Mouse (Mus musculus): ENCODE data around the gene S1pr1.

DNA sequence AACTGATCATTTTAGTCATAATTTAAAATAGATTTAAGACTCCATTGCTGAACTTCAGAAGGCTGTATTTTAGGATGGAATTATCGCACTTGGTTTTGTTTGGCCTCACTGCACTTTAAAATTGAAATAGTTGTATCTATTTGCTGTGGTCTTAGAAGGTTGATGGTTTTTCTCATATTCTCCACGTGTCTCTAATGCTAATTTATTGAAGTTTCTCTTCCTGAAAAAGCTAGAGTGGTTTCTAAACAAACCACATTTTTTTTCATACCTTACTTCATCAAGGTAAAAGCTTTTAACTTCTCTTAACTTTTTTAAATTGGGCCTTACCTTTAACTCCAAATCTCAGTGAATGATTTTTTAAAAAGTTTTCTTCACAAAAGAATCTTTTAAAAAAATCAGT lies 4.8 kb downstream of the S1pr1 start:
- TF ChIP-seq POLR2A (IDR thresholded peaks at IDR 0.05; ENCODE audit: insufficient read length, low read depth) (no peak), TCF12 (IDR thresholded peaks at IDR 0.05; ENCODE audit: insufficient read depth, poor library complexity, severe bottlenecking) (no peak), MYOG (IDR thresholded peaks at IDR 0.05; ENCODE audit: control insufficient read depth in 1 of 3, insufficient read depth in 1 of 3, insufficient read length in 2 of 3, low read depth in 2 of 3) (no peak), MAX (IDR thresholded peaks at IDR 0.05; ENCODE audit: low read depth) (no peak), MYOD1 (IDR thresholded peaks at IDR 0.05; ENCODE audit: control insufficient read depth in 1 of 3, insufficient read length in 2 of 3, low read depth in 2 of 3) (no peak), E2F4 (IDR thresholded peaks at IDR 0.05; ENCODE audit: insufficient read depth) (no peak), USF1 (IDR thresholded peaks at IDR 0.05; ENCODE audit: low read depth) (no peak), POLR2AphosphoS2 (IDR thresholded peaks at IDR 0.05; ENCODE audit: insufficient read length, low read depth) (no peak), TCF3 (IDR thresholded peaks at IDR 0.05; ENCODE audit: insufficient read length, low read depth) (no peak), SRF (IDR thresholded peaks at IDR 0.05; ENCODE audit: control insufficient read depth, insufficient read length, low read depth) (no peak), CEBPB (IDR thresholded peaks at IDR 0.05; ENCODE audit: insufficient read depth, poor library complexity, severe bottlenecking) (no peak)
